Mouse (Mus musculus): ENCODE measurements at regions not wholly inside any gene's neighbourhood (a gene's known extent, or its start where the extent isn't known, plus 50 kb on each side); places are given as distances from the start of the nearest gene placed in this dataset.

GRCm38 (mm10) chr13:103424011-103424410 is 89.7 kb upstream of the Mast4 start:
- H3K4me1 ChIP-seq (ENCODE audit: control insufficient read depth, insufficient read depth, low read length), result no peaks in the 10 kb centered on the region
- no peak overlapping the region for H3K27ac ChIP-seq (ENCODE audit: insufficient read depth, low read length)
- no peak overlapping the region for H3K4me3 ChIP-seq (ENCODE audit: insufficient read depth, low read length)
- no peak for TF ChIP-seq POLR2A (IDR thresholded peaks at IDR 0.05; ENCODE audit: low read depth, low read length)
- TF ChIP-seq CTCF (IDR thresholded peaks at IDR 0.05; ENCODE audit: borderline replicate concordance, insufficient read depth, low read length), result no peak

- TF ChIP-seq POLR2A (IDR thresholded peaks at IDR 0.05; ENCODE audit: low read depth, low read length), result no peak
- no peak for TF ChIP-seq CTCF (IDR thresholded peaks at IDR 0.05; ENCODE audit: borderline replicate concordance, insufficient read depth, low read length)
- Histone ChIP-seq H3K27ac (ENCODE audit: insufficient read depth, low read length) (no peak overlapping the region), H3K4me3 (ENCODE audit: insufficient read depth, low read length) (no peak overlapping the region), H3K4me1 (ENCODE audit: control insufficient read depth, insufficient read depth, low read length) (no peaks in the 10 kb centered on the region)
These were observed 89.1 kb upstream of the Mast4 start for GRCm38 (mm10) chr13:103423417-103423816.

GRCm38 (mm10) chr13:103422997-103423396 is 88.7 kb upstream of the Mast4 start:
- TF ChIP-seq POLR2A (IDR thresholded peaks at IDR 0.05; ENCODE audit: low read depth, low read length) (no peak), CTCF (IDR thresholded peaks at IDR 0.05; ENCODE audit: borderline replicate concordance, insufficient read depth, low read length) (no peak)
- Histone ChIP-seq H3K4me1 (ENCODE audit: control insufficient read depth, insufficient read depth, low read length) (no peaks in the 10 kb centered on the region), H3K27ac (ENCODE audit: insufficient read depth, low read length) (no peak overlapping the region), H3K4me3 (ENCODE audit: insufficient read depth, low read length) (no peak overlapping the region)

GRCm38 (mm10) chr13:103419146-103419545 is 84.8 kb upstream of the Mast4 start:
- TF ChIP-seq CTCF (IDR thresholded peaks at IDR 0.05; ENCODE audit: borderline replicate concordance, insufficient read depth, low read length) (no peak), POLR2A (IDR thresholded peaks at IDR 0.05; ENCODE audit: low read depth, low read length) (no peak)
- Histone ChIP-seq H3K4me1 (ENCODE audit: control insufficient read depth, insufficient read depth, low read length) (no peaks in the 10 kb centered on the region), H3K27ac (ENCODE audit: insufficient read depth, low read length) (peak overlapping the region; percentile 34; the same call in 1 of the 2 replicates), H3K4me3 (ENCODE audit: insufficient read depth, low read length) (no peak overlapping the region)

- Histone ChIP-seq H3K27ac (ENCODE audit: insufficient read depth, low read length) (no peak overlapping the region), H3K4me3 (ENCODE audit: insufficient read depth, low read length) (no peak overlapping the region), H3K4me1 (ENCODE audit: control insufficient read depth, insufficient read depth, low read length) (no peaks in the 10 kb centered on the region)
- TF ChIP-seq POLR2A (IDR thresholded peaks at IDR 0.05; ENCODE audit: low read depth, low read length) (no peak), CTCF (IDR thresholded peaks at IDR 0.05; ENCODE audit: borderline replicate concordance, insufficient read depth, low read length) (no peak)
These were observed 83.0 kb upstream of the Mast4 start for GRCm38 (mm10) chr13:103417256-103417655.

- TF ChIP-seq CTCF (IDR thresholded peaks at IDR 0.05; ENCODE audit: borderline replicate concordance, insufficient read depth, low read length), result no peak
- Histone ChIP-seq H3K27ac (ENCODE audit: insufficient read depth, low read length) (no peak overlapping the region), H3K4me1 (ENCODE audit: control insufficient read depth, insufficient read depth, low read length) (no peaks in the 10 kb centered on the region), H3K4me3 (ENCODE audit: insufficient read depth, low read length) (no peak overlapping the region)
These were observed 81.0 kb upstream of the Mast4 start for GRCm38 (mm10) chr13:103415335-103415734.

GRCm38 (mm10) chr13:103412566-103412965 is 78.3 kb upstream of the Mast4 start:
- Histone ChIP-seq H3K4me1 (ENCODE audit: control insufficient read depth, insufficient read depth, low read length) (0 out of 2 replicates have a peak, but pooled peaks cover 4% of the 10 kb centered on the region), H3K4me3 (ENCODE audit: insufficient read depth, low read length) (no peak overlapping the region), H3K27ac (ENCODE audit: insufficient read depth, low read length) (no peak overlapping the region)
- TF ChIP-seq POLR2A (IDR thresholded peaks at IDR 0.05; ENCODE audit: low read depth, low read length) (no peak), CTCF (IDR thresholded peaks at IDR 0.05; ENCODE audit: borderline replicate concordance, insufficient read depth, low read length) (no peak)

GRCm38 (mm10) chr13:103409286-103409685 is 75.0 kb upstream of the Mast4 start:
- H3K4me1 ChIP-seq (ENCODE audit: control insufficient read depth, insufficient read depth, low read length), result 0 out of 2 replicates have a peak, but pooled peaks cover 4% of the 10 kb centered on the region
- TF ChIP-seq CTCF (IDR thresholded peaks at IDR 0.05; ENCODE audit: borderline replicate concordance, insufficient read depth, low read length), result no peak
- no peak for TF ChIP-seq POLR2A (IDR thresholded peaks at IDR 0.05; ENCODE audit: low read depth, low read length)
- H3K4me3 ChIP-seq (ENCODE audit: insufficient read depth, low read length), result no peak overlapping the region
- peak overlapping the region; percentile 70 for H3K27ac ChIP-seq (ENCODE audit: insufficient read depth, low read length)

- Histone ChIP-seq H3K27ac (ENCODE audit: insufficient read depth, low read length) (no peak overlapping the region), H3K4me3 (ENCODE audit: insufficient read depth, low read length) (no peak overlapping the region), H3K4me1 (ENCODE audit: control insufficient read depth, insufficient read depth, low read length) (no peaks in the 10 kb centered on the region)
- TF ChIP-seq CTCF (IDR thresholded peaks at IDR 0.05; ENCODE audit: borderline replicate concordance, insufficient read depth, low read length) (no peak), POLR2A (IDR thresholded peaks at IDR 0.05; ENCODE audit: low read depth, low read length) (no peak)
These were observed 62.3 kb upstream of the Mast4 start for GRCm38 (mm10) chr13:103396526-103397020.

GRCm38 (mm10) chr13:103396099-103396498 is 61.8 kb upstream of the Mast4 start:
- H3K4me1 ChIP-seq (ENCODE audit: control insufficient read depth, insufficient read depth, low read length), result no peaks in the 10 kb centered on the region
- H3K4me3 ChIP-seq (ENCODE audit: insufficient read depth, low read length), result no peak overlapping the region
- TF ChIP-seq CTCF (IDR thresholded peaks at IDR 0.05; ENCODE audit: borderline replicate concordance, insufficient read depth, low read length) (no peak), POLR2A (IDR thresholded peaks at IDR 0.05; ENCODE audit: low read depth, low read length) (no peak)
- H3K27ac ChIP-seq (ENCODE audit: insufficient read depth, low read length), result no peak overlapping the region

GRCm38 (mm10) chr13:103392581-103392980 is 58.3 kb upstream of the Mast4 start:
- Histone ChIP-seq H3K4me3 (ENCODE audit: insufficient read depth, low read length) (no peak overlapping the region), H3K27ac (ENCODE audit: insufficient read depth, low read length) (no peak overlapping the region), H3K4me1 (ENCODE audit: control insufficient read depth, insufficient read depth, low read length) (no peaks in the 10 kb centered on the region)
- TF ChIP-seq CTCF (IDR thresholded peaks at IDR 0.05; ENCODE audit: borderline replicate concordance, insufficient read depth, low read length) (no peak), POLR2A (IDR thresholded peaks at IDR 0.05; ENCODE audit: low read depth, low read length) (no peak)

Measured in embryonic fibroblast, embryonic 13.5 days (primary cell).